Mouse (Mus musculus): Measurements from ENCODE around the gene Mdga1. TPM values are rescaled to one million over a fixed set of nuclear protein-coding genes. Genes with fewer than 3 reads are reported as not detected.

The Mdga1 gene
- polyA plus RNA-seq, 1 experiment from 2014 or later: 1.6 TPM

DNA sequence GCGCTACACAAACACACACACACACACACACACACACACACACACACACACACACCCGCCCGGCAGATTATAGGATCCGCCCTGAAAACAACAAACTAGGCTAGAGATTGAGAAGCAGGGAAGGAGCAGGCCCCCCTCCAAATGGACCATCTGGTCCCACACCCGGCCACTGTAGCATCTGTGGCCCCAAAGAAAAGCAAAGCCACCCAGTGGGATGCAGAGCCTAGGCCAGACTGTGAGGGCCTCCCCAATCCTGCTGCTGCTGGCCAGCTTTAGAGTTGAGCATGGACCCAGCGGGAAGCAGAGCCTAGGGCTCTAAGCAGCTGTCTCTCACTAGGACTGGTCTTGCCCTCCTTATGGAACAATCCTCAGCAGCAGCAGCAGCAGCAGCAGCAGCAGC lies 85.3 kb downstream of the Mdga1 start:
- Histone ChIP-seq H3K4me3 (ENCODE audit: low read length) (no peak overlapping the region), H3K27ac (ENCODE audit: low read length) (no peak overlapping the region), H3K27me3 (replicated peaks; ENCODE audit: control insufficient read depth, insufficient read depth, low read length) (peaks cover 29% of the 10 kb centered on the region), H3K9me3 (ENCODE audit: control insufficient read depth, low read length) (no peaks in the 10 kb centered on the region), H3K36me3 (ENCODE audit: control insufficient read depth, insufficient read depth, low read length) (no peaks in the 10 kb centered on the region), H3K9ac (ENCODE audit: low read depth, low read length) (no peak overlapping the region), H3K4me2 (ENCODE audit: low read depth, low read length) (no peak overlapping the region), H3K4me1 (ENCODE audit: control insufficient read depth, insufficient read depth, low read length) (peaks cover 28% of the 10 kb centered on the region)
- whole genome bisulfite sequencing: 66% methylated on average over 6 of the region's 6 CpGs
- ATAC-seq: no peak

DNA sequence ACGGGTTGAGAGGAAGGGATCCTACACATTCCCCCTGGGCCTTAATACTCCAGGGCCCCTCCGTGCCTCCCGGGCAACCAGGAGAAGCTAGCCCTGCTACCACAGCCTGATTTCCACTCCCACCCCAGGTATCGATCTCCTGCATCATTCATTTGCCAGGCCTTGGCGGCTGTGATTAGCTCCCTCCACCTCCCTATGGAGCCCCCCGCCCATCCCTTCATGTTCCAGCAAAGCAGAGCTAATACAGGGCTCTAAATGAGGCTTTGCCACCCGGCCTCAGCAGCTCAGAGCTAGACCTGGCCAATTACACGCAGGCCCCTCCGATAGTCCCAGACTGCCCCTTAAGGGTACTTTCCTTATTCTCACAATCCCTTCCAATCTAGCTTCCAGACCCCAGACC lies 86.5 kb downstream of the Mdga1 start:
- no peak overlapping the region for H3K4me3 ChIP-seq (ENCODE audit: low read length)
- no peak overlapping the region for H3K4me2 ChIP-seq (ENCODE audit: low read depth, low read length)
- 54% methylated on average over 9 of the region's 9 CpGs for WGBS
- peaks cover 26% of the 10 kb centered on the region for H3K27me3 ChIP-seq (replicated peaks; ENCODE audit: control insufficient read depth, insufficient read depth, low read length)
- no peak overlapping the region for H3K9ac ChIP-seq (ENCODE audit: low read depth, low read length)
- no peaks in the 10 kb centered on the region for H3K9me3 ChIP-seq (ENCODE audit: control insufficient read depth, low read length)
- ATAC-seq: no peak
- H3K4me1 ChIP-seq (ENCODE audit: control insufficient read depth, insufficient read depth, low read length): peaks cover 18% of the 10 kb centered on the region
- H3K27ac ChIP-seq (ENCODE audit: low read length): no peak overlapping the region
- no peaks in the 10 kb centered on the region for H3K36me3 ChIP-seq (ENCODE audit: control insufficient read depth, insufficient read depth, low read length)

GRCm38 (mm10) chr17:29882885-29883284 lies 87.0 kb downstream of the Mdga1 start:
- no peaks in the 10 kb centered on the region for H3K36me3 ChIP-seq (ENCODE audit: control insufficient read depth, insufficient read depth, low read length)
- no peaks in the 10 kb centered on the region for H3K9me3 ChIP-seq (ENCODE audit: control insufficient read depth, low read length)
- no peak for ATAC-seq
- WGBS: 3% methylated on average over 5 of the region's 5 CpGs
- peaks cover 25% of the 10 kb centered on the region for H3K27me3 ChIP-seq (replicated peaks; ENCODE audit: control insufficient read depth, insufficient read depth, low read length)
- no peak overlapping the region for H3K4me2 ChIP-seq (ENCODE audit: low read depth, low read length)
- H3K4me3 ChIP-seq (ENCODE audit: low read length): no peak overlapping the region
- H3K9ac ChIP-seq (ENCODE audit: low read depth, low read length): no peak overlapping the region
- H3K4me1 ChIP-seq (ENCODE audit: control insufficient read depth, insufficient read depth, low read length): peaks cover 18% of the 10 kb centered on the region
- H3K27ac ChIP-seq (ENCODE audit: low read length): no peak overlapping the region

DNA sequence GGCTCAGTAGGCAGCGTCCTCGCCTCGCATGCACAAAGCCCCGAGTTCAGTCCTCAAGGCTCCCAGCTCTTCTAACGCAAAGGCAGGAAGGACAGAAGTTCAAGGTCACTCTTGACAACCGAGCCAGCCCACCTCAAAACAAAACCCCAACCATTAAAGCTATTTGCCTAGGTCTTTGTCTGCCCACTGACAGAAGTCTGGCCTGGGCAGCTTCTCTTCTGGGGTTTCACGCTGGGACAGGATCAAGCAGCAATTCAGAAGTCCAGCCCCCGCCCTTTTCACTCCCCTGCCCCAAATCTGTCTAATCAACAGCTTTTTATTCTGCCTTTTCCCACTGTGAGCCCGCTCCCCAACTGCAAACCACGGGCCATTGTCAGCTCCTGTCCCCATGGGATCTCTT lies 89.6 kb downstream of the Mdga1 start:
- Histone ChIP-seq H3K9me3 (ENCODE audit: control insufficient read depth, low read length) (0 out of 2 replicates have a peak, but pooled peaks cover 4% of the 10 kb centered on the region), H3K9ac (ENCODE audit: low read depth, low read length) (no peak overlapping the region), H3K4me2 (ENCODE audit: low read depth, low read length) (no peak overlapping the region), H3K4me1 (ENCODE audit: control insufficient read depth, insufficient read depth, low read length) (no peaks in the 10 kb centered on the region), H3K27me3 (replicated peaks; ENCODE audit: control insufficient read depth, insufficient read depth, low read length) (peaks cover 7% of the 10 kb centered on the region), H3K27ac (ENCODE audit: low read length) (no peak overlapping the region), H3K36me3 (ENCODE audit: control insufficient read depth, insufficient read depth, low read length) (no peaks in the 10 kb centered on the region), H3K4me3 (ENCODE audit: low read length) (no peak overlapping the region)
- 60% methylated on average over 10 of the region's 10 CpGs for WGBS
- ATAC-seq: no peak

- Histone ChIP-seq H3K9me3 (ENCODE audit: control insufficient read depth, low read length) (0 out of 2 replicates have a peak, but pooled peaks cover 4% of the 10 kb centered on the region), H3K4me2 (ENCODE audit: low read depth, low read length) (no peak overlapping the region), H3K36me3 (ENCODE audit: control insufficient read depth, insufficient read depth, low read length) (no peaks in the 10 kb centered on the region), H3K4me1 (ENCODE audit: control insufficient read depth, insufficient read depth, low read length) (peaks cover 8% of the 10 kb centered on the region; the same call in 1 of the 2 replicates), H3K9ac (ENCODE audit: low read depth, low read length) (no peak overlapping the region), H3K4me3 (ENCODE audit: low read length) (no peak overlapping the region), H3K27ac (ENCODE audit: low read length) (no peak overlapping the region), H3K27me3 (replicated peaks; ENCODE audit: control insufficient read depth, insufficient read depth, low read length) (no peaks in the 10 kb centered on the region; the same call in 1 of the 2 replicates)
- WGBS: 83% methylated on average over 10 of the region's 10 CpGs
- ATAC-seq: no peak
These were observed 90.9 kb downstream of the Mdga1 start for GRCm38 (mm10) chr17:29878990-29879389.

- 0 out of 2 replicates have a peak overlapping the region, but pooled peaks have one; percentile 2 for H3K4me3 ChIP-seq (ENCODE audit: low read length)
- H3K9me3 ChIP-seq (ENCODE audit: control insufficient read depth, low read length): 0 out of 2 replicates have a peak, but pooled peaks cover 4% of the 10 kb centered on the region
- WGBS: 23% methylated on average over 22 of the region's 27 CpGs
- peaks cover 11% of the 10 kb centered on the region; the same call in 1 of the 2 replicates for H3K4me1 ChIP-seq (ENCODE audit: control insufficient read depth, insufficient read depth, low read length)
- peak overlapping the region; percentile 49; the same call in 1 of the 2 replicates for H3K9ac ChIP-seq (ENCODE audit: low read depth, low read length)
- H3K36me3 ChIP-seq (ENCODE audit: control insufficient read depth, insufficient read depth, low read length): no peaks in the 10 kb centered on the region
- H3K27me3 ChIP-seq (replicated peaks; ENCODE audit: control insufficient read depth, insufficient read depth, low read length): no peaks in the 10 kb centered on the region; the same call in 1 of the 2 replicates
- ATAC-seq: peak; percentile 60
- H3K27ac ChIP-seq (ENCODE audit: low read length): no peak overlapping the region
- H3K4me2 ChIP-seq (ENCODE audit: low read depth, low read length): peak overlapping the region; percentile 48
These were observed 95.7 kb downstream of the Mdga1 start for GRCm38 (mm10) chr17:29874082-29874679.

GRCm38 (mm10) chr17:29873580-29874015 lies 96.3 kb downstream of the Mdga1 start:
- H3K4me3 ChIP-seq (ENCODE audit: low read length): no peak overlapping the region
- no peak overlapping the region for H3K27ac ChIP-seq (ENCODE audit: low read length)
- H3K4me2 ChIP-seq (ENCODE audit: low read depth, low read length): no peak overlapping the region
- H3K9ac ChIP-seq (ENCODE audit: low read depth, low read length): 0 out of 2 replicates have a peak overlapping the region, but pooled peaks have one; percentile 49
- no peaks in the 10 kb centered on the region; the same call in 1 of the 2 replicates for H3K27me3 ChIP-seq (replicated peaks; ENCODE audit: control insufficient read depth, insufficient read depth, low read length)
- H3K9me3 ChIP-seq (ENCODE audit: control insufficient read depth, low read length): 0 out of 2 replicates have a peak, but pooled peaks cover 4% of the 10 kb centered on the region
- no peaks in the 10 kb centered on the region for H3K36me3 ChIP-seq (ENCODE audit: control insufficient read depth, insufficient read depth, low read length)
- no peak for ATAC-seq
- 66% methylated on average over 7 of the region's 7 CpGs for WGBS
- peaks cover 11% of the 10 kb centered on the region; the same call in 1 of the 2 replicates for H3K4me1 ChIP-seq (ENCODE audit: control insufficient read depth, insufficient read depth, low read length)

GRCm38 (mm10) chr17:29870316-29870715 lies 99.6 kb downstream of the Mdga1 start:
- ATAC-seq: no peak
- H3K9ac ChIP-seq (ENCODE audit: low read depth, low read length): no peak overlapping the region
- no peaks in the 10 kb centered on the region; the same call in 1 of the 2 replicates for H3K27me3 ChIP-seq (replicated peaks; ENCODE audit: control insufficient read depth, insufficient read depth, low read length)
- H3K9me3 ChIP-seq (ENCODE audit: control insufficient read depth, low read length): peaks cover 3% of the 10 kb centered on the region; the same call in 1 of the 2 replicates
- H3K4me2 ChIP-seq (ENCODE audit: low read depth, low read length): no peak overlapping the region
- H3K4me3 ChIP-seq (ENCODE audit: low read length): no peak overlapping the region
- peaks cover 11% of the 10 kb centered on the region; the same call in 1 of the 2 replicates for H3K4me1 ChIP-seq (ENCODE audit: control insufficient read depth, insufficient read depth, low read length)
- H3K36me3 ChIP-seq (ENCODE audit: control insufficient read depth, insufficient read depth, low read length): no peaks in the 10 kb centered on the region
- no peak overlapping the region for H3K27ac ChIP-seq (ENCODE audit: low read length)
- WGBS: 72% methylated on average over 12 of the region's 12 CpGs

DNA sequence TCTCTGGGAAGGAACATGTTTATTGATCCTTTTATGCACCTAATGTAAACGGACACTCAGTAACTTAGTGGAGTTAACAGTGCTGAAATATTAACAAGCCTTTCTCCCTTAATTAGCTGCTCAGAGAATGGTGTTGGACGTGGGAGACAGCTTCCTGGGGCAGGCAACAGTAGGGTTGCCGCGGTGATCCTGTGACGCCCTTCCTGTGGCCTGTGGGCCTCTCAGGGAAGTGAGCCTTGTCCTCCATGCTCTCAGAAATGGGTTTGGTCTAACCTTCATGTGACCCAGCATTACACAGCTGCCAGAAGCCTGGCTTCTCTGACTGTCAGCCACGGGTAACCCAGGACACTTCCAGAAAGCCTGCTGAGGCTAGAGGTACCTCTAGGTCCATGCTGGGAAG lies 104.0 kb downstream of the Mdga1 start:
- peaks cover 3% of the 10 kb centered on the region; the same call in 1 of the 2 replicates for H3K9me3 ChIP-seq (ENCODE audit: control insufficient read depth, low read length)
- no peaks in the 10 kb centered on the region for H3K4me1 ChIP-seq (ENCODE audit: control insufficient read depth, insufficient read depth, low read length)
- no peaks in the 10 kb centered on the region for H3K36me3 ChIP-seq (ENCODE audit: control insufficient read depth, insufficient read depth, low read length)
- H3K27me3 ChIP-seq (replicated peaks; ENCODE audit: control insufficient read depth, insufficient read depth, low read length): no peaks in the 10 kb centered on the region
- no peak overlapping the region for H3K4me2 ChIP-seq (ENCODE audit: low read depth, low read length)
- H3K9ac ChIP-seq (ENCODE audit: low read depth, low read length): no peak overlapping the region
- no peak overlapping the region for H3K27ac ChIP-seq (ENCODE audit: low read length)
- no peak overlapping the region for H3K4me3 ChIP-seq (ENCODE audit: low read length)
- WGBS: 57% methylated on average over 6 of the region's 6 CpGs
- no peak for ATAC-seq
